Mouse (Mus musculus): ENCODE data around the gene Cyp2f2. TPM values are rescaled to one million over a fixed set of nuclear protein-coding genes. Genes with fewer than 3 reads are reported as not detected.

Cyp2f2 gene
- polyA plus RNA-seq, 1 experiment from 2014 or later, result not detected

DNA sequence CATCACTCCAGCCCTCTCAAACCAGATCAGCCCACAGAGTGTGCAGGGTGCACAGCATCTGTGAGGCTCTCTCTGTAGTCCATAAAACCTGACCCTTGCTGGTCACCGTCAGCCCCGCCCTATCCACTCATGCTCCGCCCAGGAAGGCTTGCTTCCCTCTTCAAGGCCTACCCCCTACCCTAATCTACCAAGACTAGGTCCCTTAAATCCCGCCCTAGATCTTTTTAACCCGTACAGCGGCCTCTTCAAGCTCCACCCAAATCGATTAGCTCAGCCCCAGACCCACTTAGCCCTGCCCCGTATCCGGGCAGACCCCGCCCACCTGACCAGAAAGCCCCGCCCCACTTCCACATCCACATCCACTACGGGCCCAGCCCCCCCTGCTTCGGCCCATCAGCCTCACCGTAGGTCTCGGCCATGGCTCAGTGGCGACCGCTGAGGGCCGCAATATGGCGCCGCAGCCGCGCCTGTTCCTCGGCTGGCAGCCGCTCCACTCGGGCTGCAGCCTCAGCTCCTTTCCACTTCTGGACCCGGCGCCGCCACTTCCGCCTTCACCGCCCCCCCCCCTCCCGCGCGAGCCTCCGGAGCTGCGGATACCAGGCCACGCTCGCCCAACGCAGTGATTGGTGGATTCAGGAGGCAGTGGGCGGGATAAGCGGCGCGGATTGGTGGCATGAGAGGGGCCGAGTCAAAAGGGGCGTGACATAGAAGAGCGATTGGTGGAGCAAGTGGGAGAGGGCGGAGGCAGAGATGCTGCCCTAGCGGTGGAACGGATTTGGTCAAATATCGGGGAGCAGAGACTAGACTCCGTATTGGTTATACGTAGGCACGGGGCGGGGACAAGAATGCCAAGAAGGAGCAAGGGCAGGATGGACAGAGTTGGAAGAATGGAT lies 58.9 kb downstream of the Cyp2f2 start, which contains the start of gene Rab4b:
Gene Rab4b (minus strand): TSS at position 573 of the 893 bp plus-strand sequence.
- Histone ChIP-seq H3K27ac (ENCODE audit: low read depth, low read length) (peak within 1 kb of the TSS; percentile 94), H3K4me3 (ENCODE audit: low read depth, low read length) (peak within 1 kb of the TSS; percentile 81), H3K27me3 (ENCODE audit: control insufficient read depth, insufficient read depth, low read length) (no peaks in the 10 kb centered on the region), H3K4me1 (ENCODE audit: control insufficient read depth, insufficient read depth, low read length) (peaks cover 5% of the 10 kb centered on the region; the same call in 1 of the 2 replicates), H3K4me2 (peak within 1 kb of the TSS; percentile 67), H3K9ac (ENCODE audit: low read depth, low read length) (peak within 1 kb of the TSS; percentile 71), H3K9me3 (replicated peaks; ENCODE audit: control insufficient read depth, low read length) (no peaks in the 10 kb centered on the region), H3K36me3 (ENCODE audit: control insufficient read depth, insufficient read depth, low read length) (peaks cover 8% of the 10 kb centered on the region; the same call in 1 of the 2 replicates)
- peak; percentile 98 for ATAC-seq (replicated peaks; ENCODE audit: insufficient number of reproducible peaks, low FRiP score, low TSS enrichment)
- WGBS (ENCODE audit: insufficient replicate concordance), result under 1% methylated on average over 53 of the region's 53 CpGs

DNA sequence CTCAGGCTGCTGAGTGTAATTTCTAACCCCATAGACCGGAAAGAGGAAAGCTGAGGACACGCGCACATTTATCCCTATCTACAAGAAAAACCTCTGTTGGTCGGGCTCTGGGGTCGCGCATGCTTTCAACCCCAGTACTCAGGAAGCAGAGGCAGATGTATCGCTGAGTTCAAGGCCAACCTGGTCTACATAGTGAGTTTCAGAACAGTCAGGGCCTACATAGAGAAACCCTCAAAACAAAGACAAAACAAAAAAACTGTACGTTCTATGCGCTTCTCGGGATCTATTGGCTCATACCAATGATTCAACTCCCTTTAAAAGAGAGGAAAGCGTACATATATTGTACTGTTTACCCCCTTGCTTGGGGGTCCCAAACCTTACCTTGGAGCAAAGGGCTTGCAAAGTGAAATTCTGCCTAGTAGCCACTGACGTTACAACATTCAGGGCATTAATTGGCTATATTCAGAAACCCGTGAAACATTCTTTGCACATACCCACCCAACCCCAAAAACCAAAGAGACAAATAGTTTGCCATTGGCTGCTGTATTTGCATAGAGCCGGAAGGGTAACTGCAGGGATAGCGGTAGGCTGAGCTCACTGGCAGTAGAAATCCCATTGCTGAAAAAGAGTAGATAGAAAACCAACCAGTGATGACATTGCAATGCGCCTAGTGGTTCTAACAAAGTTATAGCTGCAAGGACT lies 59.7 kb downstream of the Cyp2f2 start:
- Histone ChIP-seq H3K4me2 (peak overlapping the region; percentile 67), H3K36me3 (ENCODE audit: control insufficient read depth, insufficient read depth, low read length) (peaks cover 3% of the 10 kb centered on the region; the same call in 1 of the 2 replicates), H3K27ac (ENCODE audit: low read depth, low read length) (peak overlapping the region; percentile 69), H3K4me1 (ENCODE audit: control insufficient read depth, insufficient read depth, low read length) (peaks cover 5% of the 10 kb centered on the region; the same call in 1 of the 2 replicates), H3K4me3 (ENCODE audit: low read depth, low read length) (peak overlapping the region; percentile 81), H3K9ac (ENCODE audit: low read depth, low read length) (no peak overlapping the region), H3K27me3 (ENCODE audit: control insufficient read depth, insufficient read depth, low read length) (no peaks in the 10 kb centered on the region), H3K9me3 (replicated peaks; ENCODE audit: control insufficient read depth, low read length) (no peaks in the 10 kb centered on the region)
- 42% methylated on average over 16 of the region's 16 CpGs for WGBS (ENCODE audit: insufficient replicate concordance)
- ATAC-seq (replicated peaks; ENCODE audit: insufficient number of reproducible peaks, low FRiP score, low TSS enrichment), result no peak

DNA sequence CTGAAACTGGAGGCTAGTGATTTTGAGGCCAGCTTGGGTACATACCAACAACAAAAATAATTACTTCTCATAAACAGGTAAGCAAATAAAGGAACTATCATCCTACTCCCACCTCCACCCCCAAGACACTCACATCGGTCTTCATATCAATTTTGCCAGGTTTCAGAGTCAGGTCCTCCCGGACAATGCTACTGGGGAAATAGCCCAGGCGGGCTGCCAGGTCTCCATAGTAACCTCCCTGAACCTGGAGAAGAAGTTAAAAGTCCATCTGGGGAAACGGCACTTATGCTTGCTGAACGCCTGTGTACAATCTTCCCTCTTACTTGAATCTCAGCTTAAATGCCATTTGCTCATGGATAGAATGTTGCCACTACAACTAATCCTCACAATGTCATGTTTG lies 60.3 kb downstream of the Cyp2f2 start:
- no peak for ATAC-seq (replicated peaks; ENCODE audit: insufficient number of reproducible peaks, low FRiP score, low TSS enrichment)
- Histone ChIP-seq H3K9me3 (replicated peaks; ENCODE audit: control insufficient read depth, low read length) (no peaks in the 10 kb centered on the region), H3K4me2 (no peak overlapping the region), H3K4me3 (ENCODE audit: low read depth, low read length) (no peak overlapping the region), H3K27me3 (ENCODE audit: control insufficient read depth, insufficient read depth, low read length) (no peaks in the 10 kb centered on the region), H3K27ac (ENCODE audit: low read depth, low read length) (no peak overlapping the region), H3K4me1 (ENCODE audit: control insufficient read depth, insufficient read depth, low read length) (peaks cover 5% of the 10 kb centered on the region; the same call in 1 of the 2 replicates), H3K36me3 (ENCODE audit: control insufficient read depth, insufficient read depth, low read length) (peaks cover 7% of the 10 kb centered on the region), H3K9ac (ENCODE audit: low read depth, low read length) (no peak overlapping the region)
- WGBS (ENCODE audit: insufficient replicate concordance), result 83% methylated on average over 5 of the region's 5 CpGs

DNA sequence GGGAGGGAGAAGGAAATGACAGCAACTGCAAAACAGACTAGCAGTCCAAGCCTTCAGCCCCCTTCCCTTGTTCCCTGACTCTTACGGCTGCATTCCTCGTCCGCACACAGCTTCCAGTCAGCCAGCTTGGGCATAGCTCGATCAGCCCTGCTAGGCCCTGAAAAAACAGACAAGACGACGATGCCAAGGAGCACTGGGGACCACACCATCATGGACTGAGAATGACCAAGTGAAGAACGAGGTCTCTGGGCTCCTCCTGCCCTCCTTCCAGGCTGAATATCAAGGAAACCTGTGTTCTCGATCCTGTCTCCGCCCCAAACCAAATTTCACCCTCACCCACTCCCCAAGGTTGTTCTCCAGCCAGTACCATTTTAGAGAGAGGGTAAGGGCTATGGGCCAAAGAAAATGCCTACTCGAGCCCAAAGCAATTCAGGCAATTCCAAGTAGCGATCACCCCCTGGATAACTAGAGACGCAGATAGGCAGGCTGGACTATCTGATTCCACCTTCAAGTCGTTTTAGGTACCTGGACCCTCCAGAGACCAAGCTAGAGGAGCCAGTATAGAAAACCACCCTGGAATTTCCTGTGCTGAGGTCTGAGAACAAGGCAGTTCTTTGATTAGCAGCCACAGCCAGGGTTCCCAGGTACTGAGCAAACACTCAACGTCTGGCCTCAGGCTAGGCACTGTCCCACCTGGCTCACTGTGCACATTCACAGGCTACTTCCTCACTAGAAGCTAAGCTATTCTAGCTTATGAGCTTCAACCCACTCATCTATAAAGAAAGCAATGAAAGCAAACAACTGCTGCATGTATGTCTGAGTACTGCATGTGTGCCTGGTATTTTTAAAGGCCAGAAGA lies 61.4 kb downstream of the Cyp2f2 start, which contains the start of the genes Gm21983 and Mia:
Gene Gm21983 (minus strand): TSS at position 250 of the 859 bp plus-strand sequence.
Gene Mia (minus strand): TSS at position 321 of the 859 bp plus-strand sequence.
- Histone ChIP-seq H3K9me3 (replicated peaks; ENCODE audit: control insufficient read depth, low read length) (0 out of 2 replicates have a peak, but pooled peaks cover 3% of the 10 kb centered on the region), H3K27ac (ENCODE audit: low read depth, low read length) (no peak within 1 kb of the TSS), H3K4me2 (no peak within 1 kb of the TSS), H3K27me3 (ENCODE audit: control insufficient read depth, insufficient read depth, low read length) (no peaks in the 10 kb centered on the region), H3K4me3 (ENCODE audit: low read depth, low read length) (no peak within 1 kb of the TSS), H3K36me3 (ENCODE audit: control insufficient read depth, insufficient read depth, low read length) (peaks cover 17% of the 10 kb centered on the region), H3K4me1 (ENCODE audit: control insufficient read depth, insufficient read depth, low read length) (peaks cover 5% of the 10 kb centered on the region; the same call in 1 of the 2 replicates), H3K9ac (ENCODE audit: low read depth, low read length) (no peak within 1 kb of the TSS)
- ATAC-seq (replicated peaks; ENCODE audit: insufficient number of reproducible peaks, low FRiP score, low TSS enrichment), result no peak
- 62% methylated on average over 14 of the region's 14 CpGs for WGBS (ENCODE audit: insufficient replicate concordance)

DNA sequence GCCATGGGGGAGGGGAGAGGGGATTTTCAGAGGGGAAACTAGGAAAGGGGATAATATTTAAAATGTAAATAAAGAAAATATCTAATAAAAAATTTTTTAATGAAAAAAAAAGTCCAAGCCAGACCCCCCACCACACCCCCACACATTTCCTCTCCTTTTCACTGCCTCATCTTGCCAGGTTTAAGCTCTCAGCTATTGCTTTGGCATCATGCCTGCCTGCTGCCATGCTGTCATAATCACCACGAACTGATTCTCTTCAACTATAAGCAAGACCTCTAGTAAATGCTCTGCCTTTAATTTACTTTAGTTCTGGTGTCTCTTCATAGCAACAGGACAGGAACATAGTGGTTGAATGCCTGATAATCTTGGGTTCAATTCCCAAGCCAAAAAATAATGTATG lies 62.8 kb downstream of the Cyp2f2 start:
- H3K9ac ChIP-seq (ENCODE audit: low read depth, low read length), result no peak overlapping the region
- 93% methylated on average over 1 of the region's 1 CpGs for WGBS (ENCODE audit: insufficient replicate concordance)
- no peaks in the 10 kb centered on the region for H3K27me3 ChIP-seq (ENCODE audit: control insufficient read depth, insufficient read depth, low read length)
- ATAC-seq (replicated peaks; ENCODE audit: insufficient number of reproducible peaks, low FRiP score, low TSS enrichment), result no peak
- H3K9me3 ChIP-seq (replicated peaks; ENCODE audit: control insufficient read depth, low read length), result 0 out of 2 replicates have a peak, but pooled peaks cover 3% of the 10 kb centered on the region
- H3K36me3 ChIP-seq (ENCODE audit: control insufficient read depth, insufficient read depth, low read length), result peaks cover 26% of the 10 kb centered on the region
- H3K27ac ChIP-seq (ENCODE audit: low read depth, low read length), result no peak overlapping the region
- H3K4me3 ChIP-seq (ENCODE audit: low read depth, low read length), result no peak overlapping the region
- H3K4me2 ChIP-seq, result no peak overlapping the region
- H3K4me1 ChIP-seq (ENCODE audit: control insufficient read depth, insufficient read depth, low read length), result peaks cover 5% of the 10 kb centered on the region; the same call in 1 of the 2 replicates

Small RNA genes lying within 50 kb of the gene (microRNA-seq; reads per million reads assigned to microRNA genes)
- gene Mir3101 (ENCODE audit: borderline number of aligned reads), result 0.61 reads per million

Other genes starting within 250 kb of the Cyp2f2 start
- not detected in 2 replicates for gene Cyp2a22, start 180.5 kb upstream of the Cyp2f2 start, polyA plus RNA-seq (2014; fragmentation: Nextera tagmentation; extraction: Ambion mirVana)
- not detected in 2 replicates for gene Cyp2a12, start 90.8 kb upstream of the Cyp2f2 start, polyA plus RNA-seq (2014; fragmentation: Nextera tagmentation; extraction: Ambion mirVana)
- gene Cyp2t4, start 33.8 kb downstream of the Cyp2f2 start, polyA plus RNA-seq (2014; fragmentation: Nextera tagmentation; extraction: Ambion mirVana), result 0.13 TPM in 1 of 2 replicates, not detected in the other
- 27.4 and 29.0 TPM in 2 replicates for gene Egln2, start 46.9 kb downstream of the Cyp2f2 start, polyA plus RNA-seq (2014; fragmentation: Nextera tagmentation; extraction: Ambion mirVana)
- 44.3 and 49.7 TPM in 2 replicates for gene Rab4b, start 59.0 kb downstream of the Cyp2f2 start, polyA plus RNA-seq (2014; fragmentation: Nextera tagmentation; extraction: Ambion mirVana)
- 0.67 TPM in 1 of 2 replicates, not detected in the other for gene Gm21983, start 61.2 kb downstream of the Cyp2f2 start, polyA plus RNA-seq (2014; fragmentation: Nextera tagmentation; extraction: Ambion mirVana)
- 0.34 and 0.44 TPM in 2 replicates for gene Mia, start 61.2 kb downstream of the Cyp2f2 start, polyA plus RNA-seq (2014; fragmentation: Nextera tagmentation; extraction: Ambion mirVana)
- gene BC024978, start 75.9 kb downstream of the Cyp2f2 start, polyA plus RNA-seq (2014; fragmentation: Nextera tagmentation; extraction: Ambion mirVana), result 2.3 and 3.5 TPM in 2 replicates
- gene Snrpa, start 76.4 kb downstream of the Cyp2f2 start, polyA plus RNA-seq (2014; fragmentation: Nextera tagmentation; extraction: Ambion mirVana), result 191 and 210 TPM in 2 replicates
- gene Itpkc, start 108.8 kb downstream of the Cyp2f2 start, polyA plus RNA-seq (2014; fragmentation: Nextera tagmentation; extraction: Ambion mirVana), result 2.8 and 3.2 TPM in 2 replicates
- 9.1 and 10.6 TPM in 2 replicates for gene Coq8b, start 113.1 kb downstream of the Cyp2f2 start, polyA plus RNA-seq (2014; fragmentation: Nextera tagmentation; extraction: Ambion mirVana)
- 3.4 and 4.6 TPM in 2 replicates for gene Numbl, start 138.5 kb downstream of the Cyp2f2 start, polyA plus RNA-seq (2014; fragmentation: Nextera tagmentation; extraction: Ambion mirVana)
- gene Ltbp4, start 217.8 kb downstream of the Cyp2f2 start, polyA plus RNA-seq (2014; fragmentation: Nextera tagmentation; extraction: Ambion mirVana), result 28.9 and 31.5 TPM in 2 replicates
- 33.3 and 34.1 TPM in 2 replicates for gene Shkbp1, start 236.1 kb downstream of the Cyp2f2 start, polyA plus RNA-seq (2014; fragmentation: Nextera tagmentation; extraction: Ambion mirVana)
- gene Gm20479, start 237.5 kb downstream of the Cyp2f2 start, polyA plus RNA-seq (2014; fragmentation: Nextera tagmentation; extraction: Ambion mirVana), result 1.6 and 2.1 TPM in 2 replicates